Mouse (Mus musculus) cerebellum, adult 9-11 months (tissue): ENCODE results near the gene Stra6.
A peak's percentile ranks its signal among the peaks of the same experiment; 100 is the strongest.

Experiments used
- DNase-seq: peaks from one replicate; pipeline ENCODE4 v3.0.0; 2022

Stra6 gene

GRCm38 (mm10) chr9:58179390-58179789, 115.8 kb downstream of the Stra6 start:
- DNase-seq, result no peak

DNA sequence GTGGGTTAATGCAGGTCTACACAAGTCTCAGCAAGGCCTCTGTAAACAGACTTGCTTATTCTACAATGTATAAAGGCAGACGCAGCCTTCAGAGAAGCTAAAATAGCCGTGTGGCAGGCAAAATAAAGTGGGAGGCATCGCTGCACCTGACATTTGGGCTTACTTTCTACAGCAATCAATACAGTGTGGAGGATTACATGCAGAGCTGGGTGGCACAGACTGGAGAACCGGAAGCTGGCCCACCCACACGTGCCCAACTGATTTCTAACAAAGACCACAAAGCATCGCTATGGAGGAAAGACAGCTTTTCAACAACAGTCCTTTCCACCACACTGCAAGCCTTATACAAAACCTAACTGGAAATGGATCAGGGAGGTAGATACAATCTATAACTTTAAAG, 120.9 kb downstream of the Stra6 start:
- no peak for DNase-seq

DNA sequence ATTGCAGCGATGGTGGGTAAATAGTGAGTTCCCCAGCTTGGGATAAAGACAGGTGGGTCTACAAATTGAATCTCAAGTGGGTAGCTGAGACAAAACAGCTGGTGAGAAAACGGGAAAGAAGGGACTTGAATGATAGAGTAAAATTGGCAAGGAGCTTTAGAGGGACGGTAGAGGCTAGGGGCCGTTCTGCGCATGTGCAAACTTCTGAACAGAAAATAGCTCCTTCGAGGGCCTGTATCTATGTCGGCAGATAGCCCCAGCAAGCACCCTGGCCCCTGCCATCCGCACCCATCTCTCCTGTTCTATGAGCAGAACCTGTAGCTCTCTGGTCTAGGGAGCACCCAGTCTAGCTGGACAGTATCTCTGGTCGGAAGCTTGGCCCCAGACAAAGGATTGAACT, 130.6 kb downstream of the Stra6 start:
- DNase-seq, result no peak

DNA sequence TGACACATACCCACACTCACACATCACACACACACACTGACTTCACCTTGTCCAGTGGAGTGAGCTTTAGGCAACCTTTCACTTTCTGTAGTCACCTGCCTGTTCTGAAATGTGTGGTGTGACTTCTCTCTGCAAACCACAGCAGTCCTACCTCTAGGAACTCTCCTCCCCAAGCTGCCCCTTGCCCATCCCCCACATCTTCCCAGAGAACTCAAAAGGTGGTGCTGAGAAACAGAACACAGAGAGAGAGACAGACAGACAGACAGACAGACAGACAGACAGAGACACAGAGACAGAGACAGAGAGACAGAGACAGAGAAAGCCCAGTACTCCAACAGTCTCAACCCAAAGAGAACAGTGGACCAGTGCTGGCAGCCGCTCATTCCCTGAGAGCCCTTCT, 132.1 kb downstream of the Stra6 start:
- no peak for DNase-seq

DNA sequence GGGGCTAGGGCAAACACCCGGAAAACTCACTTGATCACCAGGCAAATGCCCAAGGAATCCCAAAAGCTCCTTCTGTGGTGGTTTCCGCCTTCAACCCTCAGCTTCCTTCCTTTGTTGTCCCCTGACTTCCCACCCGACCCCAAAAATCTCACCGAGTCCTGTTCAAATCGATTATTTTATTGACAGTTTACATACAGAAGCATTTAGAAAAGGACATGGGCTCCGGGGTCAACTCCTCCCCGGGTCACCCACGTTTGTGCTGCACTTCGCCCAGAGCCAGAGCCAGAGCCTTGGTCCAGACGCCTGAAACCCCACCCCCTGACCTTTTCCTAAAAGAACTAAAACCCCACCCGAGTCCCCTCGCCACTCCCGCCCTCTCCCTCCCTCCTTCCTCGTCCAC, 132.6 kb downstream of the Stra6 start:
- DNase-seq, result no peak

GRCm38 (mm10) chr9:58196610-58197567, 133.3 kb downstream of the Stra6 start:
- DNase-seq, result no peak

GRCm38 (mm10) chr9:58197781-58198701, 134.5 kb downstream of the Stra6 start:
- DNase-seq, result peak; percentile 35

DNA sequence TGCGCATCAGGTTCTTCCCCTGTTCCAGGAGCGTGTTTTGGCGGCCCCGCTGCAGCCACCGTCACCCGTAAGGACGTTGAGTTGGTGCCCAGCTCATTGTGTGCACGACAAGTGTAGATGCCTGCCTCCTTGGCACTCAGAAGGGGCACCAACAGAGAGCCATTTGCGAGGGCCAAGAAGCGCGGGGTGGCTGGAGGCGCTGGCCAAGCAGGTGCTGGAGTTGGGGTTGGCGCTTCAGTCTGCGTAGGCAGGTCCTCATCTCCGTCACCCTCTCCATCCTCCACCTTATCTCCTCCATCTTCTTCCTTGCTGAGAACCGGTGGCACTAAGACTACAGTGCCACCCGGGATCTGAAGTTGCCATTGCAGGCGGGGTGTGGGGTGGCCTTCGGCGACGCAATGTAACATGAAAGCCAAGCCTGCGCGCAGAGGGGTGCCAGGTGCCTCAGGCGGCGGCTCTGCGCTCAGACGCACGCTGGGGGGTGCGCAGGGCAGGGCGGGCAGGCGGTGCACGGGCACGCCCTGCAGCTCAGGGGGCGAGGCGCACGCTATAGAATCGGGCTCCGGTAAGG, 135.3 kb downstream of the Stra6 start:
- peak; percentile 46 for DNase-seq

DNA sequence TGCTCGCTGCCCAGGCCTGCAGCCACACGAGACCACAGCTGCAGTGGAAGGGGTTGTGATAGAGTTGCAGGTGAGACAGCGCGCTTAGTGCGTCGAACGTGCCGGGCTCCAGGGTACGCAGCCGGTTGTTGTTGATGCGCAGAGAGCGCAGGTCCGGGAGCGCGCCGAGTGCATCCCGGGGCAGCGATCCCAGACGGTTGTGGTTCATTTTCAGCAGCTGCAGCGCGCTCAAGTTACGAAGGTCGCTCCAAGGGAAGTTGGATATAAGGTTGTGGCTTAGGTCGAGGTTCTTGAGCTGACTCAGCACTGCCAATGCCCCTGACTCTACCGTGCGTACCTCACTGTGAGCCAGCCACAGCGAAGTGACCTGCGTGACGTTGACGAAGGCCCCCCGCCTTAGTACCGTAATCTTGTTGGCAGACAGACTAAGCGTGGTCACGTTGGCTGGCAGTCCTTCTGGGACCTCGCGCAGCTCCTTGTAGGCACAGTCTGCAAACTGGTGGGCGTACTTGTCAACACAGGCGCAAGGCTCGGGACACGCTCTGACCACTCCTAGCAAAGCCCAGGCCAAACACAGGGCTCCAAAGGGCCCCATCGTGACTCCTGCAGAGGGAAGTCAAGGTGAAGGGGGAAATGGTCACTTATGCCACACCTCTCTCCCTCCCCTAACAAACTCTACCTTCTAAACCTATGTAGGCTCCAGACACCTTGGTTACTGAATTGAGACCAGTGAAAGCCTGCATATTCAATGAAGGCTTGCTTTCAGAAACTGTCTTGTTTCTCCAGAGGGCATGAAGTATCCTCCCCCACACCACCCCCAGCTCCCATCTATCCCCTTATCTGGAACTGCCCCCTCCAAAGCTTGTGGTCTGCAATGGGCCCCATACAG, 136.0 kb downstream of the Stra6 start:
- no peak for DNase-seq

- DNase-seq, result no peak
Measured at GRCm38 (mm10) chr9:58200270-58201090, 136.9 kb downstream of the Stra6 start.

- DNase-seq, result no peak
Measured at GRCm38 (mm10) chr9:58201091-58201842, 137.7 kb downstream of the Stra6 start.

DNA sequence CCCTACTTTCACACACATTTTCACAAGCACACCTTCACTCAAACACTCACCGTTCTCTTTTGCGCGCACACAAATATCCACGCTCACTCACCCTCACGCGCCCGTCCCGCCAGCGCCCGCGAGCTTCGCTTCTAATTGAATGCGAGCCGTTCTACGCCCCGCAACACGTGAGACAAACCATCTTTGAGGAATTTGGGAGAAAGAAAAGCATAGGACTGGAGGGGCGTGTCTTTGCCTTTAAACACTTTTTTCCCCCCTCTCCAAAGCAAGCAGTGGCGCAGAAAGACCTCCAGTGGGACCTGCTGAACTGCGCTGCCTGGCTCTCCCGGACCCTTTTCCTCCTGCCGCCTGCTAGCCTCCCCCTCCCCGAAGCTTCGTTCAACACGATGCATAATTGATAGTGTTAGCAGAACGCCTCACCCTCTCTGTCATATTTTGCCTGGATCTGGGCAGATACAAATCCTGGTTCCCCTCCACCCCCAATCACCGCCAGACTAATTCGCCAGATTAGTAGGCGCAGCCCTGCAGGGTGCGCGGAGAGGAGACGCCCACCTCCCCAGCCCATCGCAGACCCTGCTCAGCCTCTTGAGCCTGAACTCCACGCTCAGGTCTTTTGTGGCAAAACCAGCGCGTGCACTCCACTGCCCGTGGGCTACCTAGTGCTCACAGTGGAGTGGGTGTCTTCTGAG, 138.4 kb downstream of the Stra6 start:
- no peak for DNase-seq

DNA sequence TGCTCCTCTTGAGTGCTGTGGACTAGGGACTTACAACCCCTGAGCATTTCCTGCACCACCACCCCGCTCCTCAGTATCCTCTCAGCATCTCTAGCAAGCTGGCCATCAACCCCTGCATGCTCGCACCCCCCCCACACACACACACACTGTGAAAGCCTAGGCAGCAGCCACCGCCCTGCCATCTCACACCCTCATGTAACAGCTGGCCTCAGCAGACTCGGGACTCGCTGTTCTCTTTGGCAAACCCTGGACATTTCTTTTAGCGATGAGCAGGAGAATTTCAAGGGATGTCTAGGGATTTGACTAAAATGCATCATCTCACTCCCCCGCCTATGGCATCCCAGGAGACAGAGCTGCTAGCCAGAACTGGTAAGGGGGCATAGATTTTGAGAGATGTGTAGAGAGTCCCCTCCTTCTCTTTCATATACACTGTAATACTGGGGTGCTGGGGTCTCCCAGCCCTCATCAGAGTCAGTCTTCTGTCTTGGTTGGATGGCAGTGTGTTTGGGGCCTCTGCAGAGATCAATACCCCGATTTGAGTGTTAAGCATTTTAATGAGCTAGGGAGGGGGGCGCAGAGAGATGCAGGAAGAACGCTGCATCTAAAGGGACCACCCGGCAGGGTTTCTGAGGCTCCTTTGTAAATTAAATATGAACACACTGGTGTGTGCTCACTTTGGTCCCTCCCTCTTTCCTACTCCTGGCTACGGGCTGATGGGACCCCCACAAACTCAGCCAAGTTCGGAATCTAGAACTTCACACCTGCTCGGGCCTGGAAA, 139.3 kb downstream of the Stra6 start:
- no peak for DNase-seq
